Mouse (Mus musculus) ES-E14 (cell line): ENCODE measurements around the gene Cntnap2.

Source experiments
- MAFK ChIP-seq: IDR thresholded peaks from 2 replicates; pipeline ENCODE4 v1.6.1; 2014; ENCODE audit warnings: mild to moderate bottlenecking, low read depth, low read length, inconsistent platforms; ENCODE audit not compliant: insufficient read depth
- ZC3H11A ChIP-seq: IDR thresholded peaks from 2 replicates; pipeline ENCODE4 v1.6.1; 2012; ENCODE audit warnings: low read depth, mild to moderate bottlenecking, inconsistent platforms, low read length, borderline replicate concordance
- ZNF384 ChIP-seq: IDR thresholded peaks from 2 replicates; pipeline ENCODE4 v1.6.1; 2012; ENCODE audit warnings: low read depth, low read length, inconsistent platforms

GRCm38 (mm10) chr6:47188193-47188592 is 2129.0 kb downstream of the Cntnap2 start:
- TF ChIP-seq ZNF384 (no peak), ZC3H11A (no peak), MAFK (no peak)
